Mouse (Mus musculus): ENCODE data around the gene Inpp4a. TPM values are rescaled to one million over a fixed set of nuclear protein-coding genes. Genes with fewer than 3 reads are reported as not detected.

Inpp4a gene
- polyA plus RNA-seq, 1 experiment from 2014 or later: 5.5 TPM

Other genes starting within 250 kb of the Inpp4a start
- gene Cnga3, start 85.4 kb upstream of the Inpp4a start, polyA plus RNA-seq (2015; fragmentation: Nextera tagmentation; extraction: Ambion mirVana): not detected in 2 replicates
- gene Coa5, start 130.2 kb downstream of the Inpp4a start, polyA plus RNA-seq (2015; fragmentation: Nextera tagmentation; extraction: Ambion mirVana): 24.3 and 25.0 TPM in 2 replicates
- gene Unc50, start 130.3 kb downstream of the Inpp4a start, polyA plus RNA-seq (2015; fragmentation: Nextera tagmentation; extraction: Ambion mirVana): 63.1 and 64.0 TPM in 2 replicates
- 0.86 and 1.1 TPM in 2 replicates for gene Mgat4a, start 241.2 kb downstream of the Inpp4a start, polyA plus RNA-seq (2015; fragmentation: Nextera tagmentation; extraction: Ambion mirVana)